Mouse (Mus musculus) 3T3-L1 (cell line): ENCODE data around the gene Olfr1197.

Source experiments
- DNase-seq: peaks from one replicate; pipeline ENCODE4 v3.0.0-alpha.2; 2015; ENCODE audit warnings: low read depth, low spot score

Olfr1197 gene

DNA sequence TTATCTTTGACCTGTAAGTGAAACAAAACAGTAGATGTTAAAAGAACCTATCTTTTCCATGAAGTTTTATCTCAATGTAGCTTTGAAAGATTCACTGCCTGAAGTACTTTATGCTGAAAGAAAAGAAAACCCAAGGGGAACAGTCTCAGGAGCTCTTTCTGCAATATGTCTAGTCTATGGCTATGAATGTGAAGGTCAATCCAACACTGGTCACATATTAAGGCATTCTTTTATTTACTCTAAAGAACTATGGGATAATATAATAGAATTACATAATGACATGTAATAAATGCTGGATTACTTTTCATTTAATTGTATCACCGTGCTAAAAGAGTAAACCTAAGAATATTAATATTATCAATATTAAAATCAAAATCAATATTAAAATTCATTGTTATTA is at the start of gene Olfr1197:
Olfr1197 (minus strand) TSS at position 101 of the 400 bp plus-strand sequence.
- no peak for DNase-seq

DNA sequence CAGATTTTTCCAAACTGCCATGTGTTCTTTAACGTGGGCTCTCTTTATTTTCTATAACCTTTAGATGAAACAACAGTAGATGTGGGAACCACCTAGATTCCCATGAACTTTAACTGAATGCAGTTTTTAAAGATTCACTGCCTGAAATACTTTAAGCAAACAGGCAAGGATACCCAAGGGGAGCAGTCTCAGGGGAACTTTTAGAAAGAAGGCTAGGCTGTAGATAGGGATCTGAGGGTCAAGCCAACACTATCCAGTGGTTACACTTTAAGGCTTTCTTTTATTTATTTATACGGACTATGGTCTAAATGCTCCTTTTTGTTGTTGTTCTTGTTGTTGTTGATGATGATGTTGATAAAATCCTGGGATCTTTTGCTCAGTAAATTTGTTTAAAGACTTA is 38.2 kb upstream of the Olfr1197 start, which contains the start of gene Olfr1200:
Olfr1200 (minus strand) TSS at position 101 of the 400 bp plus-strand sequence.
- no peak for DNase-seq

DNA sequence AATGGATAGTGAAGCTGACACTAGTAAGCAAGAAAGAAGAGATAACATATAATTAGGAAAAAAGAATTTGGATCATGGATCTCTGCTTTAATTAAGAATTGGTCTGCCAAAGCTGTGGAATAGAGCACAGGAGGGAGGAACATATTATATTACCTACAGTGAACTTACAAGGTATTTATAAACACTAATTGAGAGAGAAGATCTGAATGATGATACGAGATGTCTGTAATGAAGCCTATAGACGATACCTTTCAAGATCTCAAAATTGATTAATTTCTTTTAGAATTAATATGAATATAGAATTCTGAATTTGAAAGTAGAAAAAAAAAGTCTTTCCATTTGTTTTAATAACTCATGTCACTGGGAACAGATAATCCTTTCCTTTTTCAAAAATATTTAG is 28.2 kb upstream of the Olfr1197 start, which contains the start of gene Olfr1199:
Olfr1199 (minus strand) TSS at position 101 of the 400 bp plus-strand sequence.
- DNase-seq, result no peak

DNA sequence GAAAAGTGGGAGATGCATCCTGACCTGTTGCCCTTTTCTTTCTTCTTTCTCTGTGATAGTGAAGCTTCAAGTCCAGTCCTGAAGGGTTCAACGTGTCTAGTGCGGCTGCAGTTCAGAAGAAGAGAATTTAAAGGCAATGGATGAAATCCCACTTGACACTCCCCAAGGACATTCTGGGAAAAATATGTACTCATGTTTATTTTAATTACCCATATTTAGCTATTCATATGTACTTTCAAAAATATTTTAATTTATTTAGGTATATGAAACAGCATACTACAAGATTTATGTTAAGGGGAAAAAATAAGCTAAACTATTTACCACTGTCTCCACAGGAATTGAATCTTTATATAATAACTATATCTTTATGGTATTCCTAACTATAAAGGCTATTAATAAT is 19.1 kb upstream of the Olfr1197 start, which contains the start of gene Olfr1198:
Olfr1198 (minus strand) TSS at position 101 of the 400 bp plus-strand sequence.
- DNase-seq, result no peak

DNA sequence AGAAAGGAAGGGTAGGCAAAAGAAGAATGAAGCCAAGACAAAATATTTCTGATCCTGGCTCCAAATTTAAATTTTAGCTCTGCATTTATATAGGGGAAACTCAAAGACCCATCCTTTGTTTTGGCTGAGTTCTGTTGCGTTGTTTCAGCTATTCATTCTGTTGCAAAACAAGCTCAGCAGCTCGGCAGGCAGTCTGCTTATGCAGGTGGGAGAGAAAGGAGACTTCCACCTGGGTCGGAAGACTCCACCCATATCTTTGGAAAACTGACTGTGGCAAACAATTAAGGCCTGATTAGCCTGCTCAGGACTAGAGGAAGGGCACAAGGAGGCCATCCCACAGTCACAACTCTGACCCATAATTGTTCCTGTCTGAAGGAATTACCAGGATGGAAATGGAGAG is 11.2 kb upstream of the Olfr1197 start:
- DNase-seq, result no peak

DNA sequence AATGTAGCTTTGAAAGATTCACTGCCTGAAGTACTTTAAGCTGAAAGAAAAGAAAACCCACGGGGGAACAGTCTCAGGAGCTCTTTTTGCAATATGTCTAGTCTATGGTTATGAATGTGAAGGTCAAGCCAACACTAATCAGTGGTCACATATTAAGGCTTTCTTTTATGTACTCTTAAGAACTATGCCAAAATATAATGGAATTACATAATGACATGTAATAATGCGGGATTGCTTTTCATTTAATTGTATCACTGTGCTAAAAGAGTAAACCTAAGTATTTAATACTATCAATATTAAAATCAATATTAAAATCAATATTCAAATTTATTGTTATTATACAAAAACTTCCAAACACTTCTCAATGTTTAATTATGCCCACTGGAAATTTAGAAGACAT is 27.7 kb downstream of the Olfr1197 start, which contains the start of gene Olfr1196:
Olfr1196 (minus strand) TSS at position 101 of the 400 bp plus-strand sequence.
- DNase-seq, result no peak

DNA sequence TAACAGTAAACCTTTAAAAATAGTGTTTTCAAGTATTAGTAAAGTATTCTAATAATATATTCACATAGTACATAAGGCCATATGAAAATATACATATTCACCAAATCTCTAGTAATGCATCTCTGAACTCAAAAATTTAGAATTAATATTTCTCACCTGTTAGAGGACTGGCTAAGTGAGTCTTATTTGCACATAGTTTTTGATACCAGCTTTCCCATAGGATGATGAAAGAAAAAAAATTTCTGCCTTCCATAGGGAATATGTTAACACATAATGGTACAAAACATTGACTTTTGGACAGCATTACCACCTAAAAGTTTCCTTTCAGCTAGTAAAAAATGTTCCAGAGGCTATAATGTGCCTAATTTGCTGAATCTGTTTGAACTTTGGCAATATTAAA is 43.1 kb downstream of the Olfr1197 start, which contains the start of gene Olfr1195:
Olfr1195 (minus strand) TSS at position 101 of the 400 bp plus-strand sequence.
- DNase-seq, result no peak
